Mouse (Mus musculus) midbrain, postnatal 0 days (tissue): Measurements from ENCODE around the gene Rgma. TPM values are rescaled to one million over a fixed set of nuclear protein-coding genes. Genes with fewer than 3 reads are reported as not detected.

ENCODE experiments used
- ATAC-seq: fragments of 200-750 bp; cut with Nextera tagmentation; 2 replicates; pipeline ENCODE4 v1.8.0; 2017; ENCODE audit warnings: moderate number of reproducible peaks, mild to moderate bottlenecking, moderate TSS enrichment, moderate library complexity; ENCODE audit not compliant: low FRiP score
- DNase-seq: peaks from one replicate; pipeline ENCODE4 v3.0.0-alpha.2; 2015; ENCODE audit warnings: low spot score
- H3K27ac ChIP-seq: fragments of 300-500 bp; sonication (generic); 2 replicates; pipeline ENCODE4 v1.5.1; 2014; ENCODE audit warnings: low read depth, mild to moderate bottlenecking, low read length, mixed read lengths
- H3K27me3 ChIP-seq: fragments of 300-500 bp; sonication (generic); 2 replicates; pipeline ENCODE4 v1.6.1; 2014; ENCODE audit warnings: low read length, control low read depth, mixed read lengths; ENCODE audit not compliant: insufficient read depth
- H3K36me3 ChIP-seq: fragments of 300-500 bp; sonication (generic); 2 replicates; pipeline ENCODE4 v1.6.1; 2014; ENCODE audit warnings: low read length, control low read depth, mixed read lengths; ENCODE audit not compliant: insufficient read depth
- H3K4me1 ChIP-seq: fragments of 300-500 bp; sonication (generic); 2 replicates; pipeline ENCODE4 v1.6.1; 2014; ENCODE audit warnings: mild to moderate bottlenecking, control low read depth, antibody characterized with exemption, low read length, mixed read lengths; ENCODE audit not compliant: insufficient read depth
- H3K4me2 ChIP-seq: fragments of 300-500 bp; sonication (generic); 2 replicates; pipeline ENCODE4 v1.6.1; 2014; ENCODE audit warnings: low read depth, mild to moderate bottlenecking, low read length, mixed read lengths; ENCODE audit not compliant: poor library complexity, severe bottlenecking
- H3K4me3 ChIP-seq: fragments of 300-500 bp; sonication (generic); 2 replicates; pipeline ENCODE4 v1.5.1; 2014; ENCODE audit warnings: low read depth, mild to moderate bottlenecking, low read length, moderate library complexity
- H3K9ac ChIP-seq: fragments of 300-500 bp; sonication (generic); replicated peaks from 2 replicates; pipeline ENCODE4 v1.6.1; 2014; ENCODE audit warnings: mild to moderate bottlenecking, low read length, moderate library complexity, mixed read lengths; ENCODE audit not compliant: poor library complexity, severe bottlenecking
- H3K9me3 ChIP-seq: fragments of 300-500 bp; sonication (generic); 2 replicates; pipeline ENCODE4 v1.6.1; 2016; ENCODE audit warnings: low read length, control low read depth
- CTCF ChIP-seq: IDR thresholded peaks from 2 replicates; pipeline ENCODE4 v1.5.1; 2016; ENCODE audit warnings: antibody characterized with exemption, mild to moderate bottlenecking
- WGBS: fragments of 180-500 bp; shearing (Covaris S2); extraction: QIAGEN DNeasy Blood & Tissue Kit; methylation state at CpG from one replicate; pipeline ENCODE4 v1.1.7; 2014; 5-methylcytosine and 5-hydroxymethylcytosine counted together
- polyA plus RNA-seq: library from polyadenylated mRNA; unstranded; fragments of >200 nt; fragmentation: Nextera tagmentation; extraction: Ambion mirVana; gene quantifications from 2 replicates; pipeline ENCODE4 v1.2.1, GENCODE M21; 2015
- total RNA-seq: library from RNA; depleted of rRNA; stranded (reverse); fragments of >200 nt; gene quantifications from 2 replicates; pipeline ENCODE4 v1.2.3, GENCODE M21; 2014

Rgma gene
- total and polyA plus RNA-seq, 2 experiments from 2014 or later: 42.9 to 160 TPM

- 3% methylated on average over 39 of the region's 39 CpGs for WGBS
- no peaks in the 10 kb centered on the region for H3K36me3 ChIP-seq
- H3K4me2 ChIP-seq: peak overlapping the region; percentile 96
- H3K4me3 ChIP-seq: peak overlapping the region; percentile 60
- H3K9ac ChIP-seq: peak overlapping the region; percentile 83
- ATAC-seq (no peak), DNase-seq (peak; percentile 65)
- H3K27ac ChIP-seq: peak overlapping the region; percentile 84
- no peaks in the 10 kb centered on the region for H3K27me3 ChIP-seq
- H3K9me3 ChIP-seq: no peaks in the 10 kb centered on the region
- no peak for TF ChIP-seq CTCF
- peaks cover 20% of the 10 kb centered on the region for H3K4me1 ChIP-seq
These were observed 16.4 kb downstream of the Rgma start for GRCm38 (mm10) chr7:73391518-73392321.

GRCm38 (mm10) chr7:73392359-73392758 is 17.1 kb downstream of the Rgma start:
- DNase-seq: no peak
- TF ChIP-seq CTCF: no peak
- Histone ChIP-seq H3K27me3 (no peaks in the 10 kb centered on the region), H3K36me3 (no peaks in the 10 kb centered on the region), H3K9ac (peak overlapping the region; percentile 83), H3K4me3 (peak overlapping the region; percentile 60), H3K27ac (peak overlapping the region; percentile 84), H3K4me1 (peaks cover 21% of the 10 kb centered on the region), H3K9me3 (no peaks in the 10 kb centered on the region), H3K4me2 (peak overlapping the region; percentile 96)
- ATAC-seq: no peak
- 9% methylated on average over 9 of the region's 9 CpGs for WGBS

- WGBS: 35% methylated on average over 9 of the region's 9 CpGs
- no peak for TF ChIP-seq CTCF
- Histone ChIP-seq H3K27me3 (no peaks in the 10 kb centered on the region), H3K27ac (peak overlapping the region; percentile 84), H3K36me3 (no peaks in the 10 kb centered on the region), H3K4me2 (peak overlapping the region; percentile 96), H3K4me3 (peak overlapping the region; percentile 60), H3K9ac (peak overlapping the region; percentile 83; the same call in 1 of the 2 replicates), H3K9me3 (no peaks in the 10 kb centered on the region), H3K4me1 (peaks cover 29% of the 10 kb centered on the region)
- no peak for ATAC-seq
- no peak for DNase-seq
These were observed 18.2 kb downstream of the Rgma start for GRCm38 (mm10) chr7:73393307-73394012.

- DNase-seq (no peak), ATAC-seq (no peak)
- TF ChIP-seq CTCF: no peak
- no peaks in the 10 kb centered on the region for H3K36me3 ChIP-seq
- H3K27ac ChIP-seq: peak overlapping the region; percentile 84
- H3K4me2 ChIP-seq: peak overlapping the region; percentile 96
- H3K9me3 ChIP-seq: no peaks in the 10 kb centered on the region
- peak overlapping the region; percentile 60 for H3K4me3 ChIP-seq
- H3K27me3 ChIP-seq: no peaks in the 10 kb centered on the region
- 0 out of 2 replicates have a peak overlapping the region, but pooled peaks have one; percentile 83 for H3K9ac ChIP-seq
- H3K4me1 ChIP-seq: peaks cover 34% of the 10 kb centered on the region
- 37% methylated on average over 4 of the region's 4 CpGs for WGBS
These were observed 18.7 kb downstream of the Rgma start for GRCm38 (mm10) chr7:73394013-73394409.

- H3K9ac ChIP-seq: no peak overlapping the region
- DNase-seq: no peak
- H3K4me2 ChIP-seq: peak overlapping the region; percentile 54
- H3K27ac ChIP-seq: peak overlapping the region; percentile 59
- H3K36me3 ChIP-seq: no peaks in the 10 kb centered on the region
- peaks cover 27% of the 10 kb centered on the region for H3K4me1 ChIP-seq
- ATAC-seq: peak; percentile 22; the same call in 1 of the 2 replicates
- no peak overlapping the region for H3K4me3 ChIP-seq
- no peaks in the 10 kb centered on the region for H3K9me3 ChIP-seq
- no peaks in the 10 kb centered on the region for H3K27me3 ChIP-seq
- TF ChIP-seq CTCF: no peak
- WGBS: 11% methylated on average over 11 of the region's 11 CpGs
These were observed 23.0 kb downstream of the Rgma start for GRCm38 (mm10) chr7:73398319-73398718.
